Mouse (Mus musculus): ENCODE data around the gene Serbp1. TPM values are rescaled to one million over a fixed set of nuclear protein-coding genes. Genes with fewer than 3 reads are reported as not detected.

Serbp1 gene
- polyA plus RNA-seq, 1 experiment: 378 TPM

DNA sequence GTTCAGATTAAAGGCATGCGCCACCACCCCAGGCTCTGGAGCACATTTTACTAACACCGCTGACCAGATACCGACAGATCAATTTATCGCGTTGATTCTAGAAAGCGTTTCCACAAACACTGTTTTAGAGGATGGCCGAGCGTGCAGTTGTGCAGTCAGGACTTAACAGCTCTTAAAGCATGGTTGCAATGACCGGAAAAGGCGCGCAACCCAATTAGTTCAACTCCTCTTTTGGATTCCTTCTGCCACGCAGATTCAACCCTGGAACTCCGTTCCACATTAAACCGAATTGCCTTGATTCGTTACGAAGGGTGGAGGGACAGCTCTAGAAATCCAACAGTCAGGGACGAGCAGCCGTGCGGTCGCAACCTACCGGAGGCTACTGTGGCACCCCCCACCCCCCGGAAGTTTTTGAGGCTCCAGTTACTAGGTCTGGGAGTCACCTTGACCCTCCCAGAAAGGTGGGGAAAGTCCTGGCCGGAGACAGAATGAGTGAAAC, 28.2 kb downstream of the Serbp1 start:
- TF ChIP-seq POLR2A (IDR thresholded peaks at IDR 0.05; ENCODE audit: borderline replicate concordance, low read depth, low read length) (no peak), CTCF (IDR thresholded peaks at IDR 0.05; ENCODE audit: low read depth, low read length) (no peak)
- Histone ChIP-seq H3K27ac (ENCODE audit: insufficient read depth, low read depth, low read length) (peak overlapping the region; percentile 64), H3K4me1 (ENCODE audit: control insufficient read depth, insufficient read depth, low read length) (no peaks in the 10 kb centered on the region), H3K4me3 (ENCODE audit: insufficient read depth, low read length) (peak overlapping the region; percentile 81)

DNA sequence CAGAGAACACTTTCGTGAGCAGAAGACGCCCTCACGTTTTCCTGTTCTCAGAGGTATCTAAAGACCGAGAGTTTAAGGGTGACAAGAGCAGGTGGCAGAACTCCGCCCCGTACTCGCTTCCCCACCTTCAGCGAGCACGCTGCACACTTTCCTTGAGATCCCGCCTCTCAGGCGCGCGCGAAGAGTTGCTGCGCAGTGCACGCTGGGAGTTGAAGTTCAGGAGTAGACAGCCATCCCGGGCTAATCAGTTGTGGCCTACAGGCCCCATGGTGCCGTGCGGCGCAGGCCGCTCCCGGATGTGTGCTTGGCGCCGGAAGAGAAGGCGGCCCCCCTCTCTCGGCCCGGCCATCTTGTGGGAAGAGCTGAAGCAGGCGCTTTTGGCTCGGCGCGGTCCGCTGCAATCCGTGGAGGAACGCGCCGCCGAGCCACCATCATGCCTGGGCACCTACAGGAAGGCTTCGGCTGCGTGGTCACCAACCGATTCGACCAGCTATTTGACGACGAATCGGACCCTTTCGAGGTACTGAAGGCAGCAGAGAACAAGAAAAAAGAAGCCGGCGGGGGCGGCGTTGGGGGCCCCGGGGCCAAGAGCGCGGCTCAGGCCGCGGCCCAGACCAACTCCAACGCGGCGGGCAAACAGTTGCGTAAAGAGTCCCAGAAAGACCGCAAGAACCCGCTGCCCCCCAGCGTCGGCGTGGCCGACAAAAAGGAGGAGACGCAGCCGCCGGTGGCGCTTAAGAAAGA, 28.9 kb downstream of the Serbp1 start:
- Histone ChIP-seq H3K4me3 (ENCODE audit: insufficient read depth, low read length) (peak overlapping the region; percentile 86), H3K4me1 (ENCODE audit: control insufficient read depth, insufficient read depth, low read length) (0 out of 2 replicates have a peak, but pooled peaks cover 2% of the 10 kb centered on the region), H3K27ac (ENCODE audit: insufficient read depth, low read depth, low read length) (peak overlapping the region; percentile 74)
- TF ChIP-seq CTCF (IDR thresholded peaks at IDR 0.05; ENCODE audit: low read depth, low read length) (no peak), POLR2A (IDR thresholded peaks at IDR 0.05; ENCODE audit: borderline replicate concordance, low read depth, low read length) (peak; percentile 69; the same call in 1 of the 2 replicates)

GRCm38 (mm10) chr6:67267408-67268244, 29.6 kb downstream of the Serbp1 start:
- Histone ChIP-seq H3K4me1 (ENCODE audit: control insufficient read depth, insufficient read depth, low read length) (0 out of 2 replicates have a peak, but pooled peaks cover 2% of the 10 kb centered on the region), H3K4me3 (ENCODE audit: insufficient read depth, low read length) (peak overlapping the region; percentile 86), H3K27ac (ENCODE audit: insufficient read depth, low read depth, low read length) (peak overlapping the region; percentile 74)
- TF ChIP-seq CTCF (IDR thresholded peaks at IDR 0.05; ENCODE audit: low read depth, low read length): no peak
- TF ChIP-seq POLR2A (IDR thresholded peaks at IDR 0.05; ENCODE audit: borderline replicate concordance, low read depth, low read length): no peak

DNA sequence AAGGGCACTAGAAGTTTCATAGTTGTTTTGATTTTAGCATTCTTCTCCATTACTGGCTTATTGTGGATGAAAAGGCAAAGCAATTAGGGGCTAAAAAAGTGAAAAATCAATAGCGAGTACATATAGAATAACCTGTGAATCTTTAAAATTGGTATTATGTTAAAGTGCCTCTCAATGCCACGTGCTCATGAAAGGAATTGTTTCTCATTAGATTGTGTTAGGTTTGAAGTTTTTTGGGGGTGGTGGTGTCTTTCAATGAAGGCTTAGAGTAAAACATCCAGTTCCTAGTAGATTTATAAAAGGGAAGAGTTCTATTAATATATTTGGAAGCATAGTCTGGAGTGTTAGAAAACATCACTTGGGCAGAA, 30.3 kb downstream of the Serbp1 start:
- Histone ChIP-seq H3K4me3 (ENCODE audit: insufficient read depth, low read length) (peak overlapping the region; percentile 86), H3K4me1 (ENCODE audit: control insufficient read depth, insufficient read depth, low read length) (0 out of 2 replicates have a peak, but pooled peaks cover 2% of the 10 kb centered on the region), H3K27ac (ENCODE audit: insufficient read depth, low read depth, low read length) (peak overlapping the region; percentile 74)
- TF ChIP-seq CTCF (IDR thresholded peaks at IDR 0.05; ENCODE audit: low read depth, low read length) (no peak), POLR2A (IDR thresholded peaks at IDR 0.05; ENCODE audit: borderline replicate concordance, low read depth, low read length) (no peak)

DNA sequence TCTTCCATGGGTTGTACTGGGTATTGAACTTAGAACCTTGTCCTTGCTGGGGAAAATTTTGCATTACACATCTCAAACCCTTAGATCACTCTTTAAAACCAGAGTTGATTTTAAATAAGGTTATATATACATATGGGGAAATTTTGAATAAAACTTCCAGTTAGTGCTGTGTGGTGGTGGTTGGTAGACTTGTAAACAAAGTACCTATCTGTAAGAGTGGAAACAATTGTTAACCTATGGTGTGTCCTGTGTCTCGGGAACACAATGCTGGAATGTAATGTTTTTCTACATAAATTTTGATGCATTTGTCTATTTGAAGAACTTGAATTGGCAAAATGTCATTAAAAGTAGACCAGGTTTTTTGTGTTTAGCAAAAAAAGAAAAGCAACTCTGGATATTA, 31.0 kb downstream of the Serbp1 start:
- no peak for TF ChIP-seq POLR2A (IDR thresholded peaks at IDR 0.05; ENCODE audit: borderline replicate concordance, low read depth, low read length)
- no peak for TF ChIP-seq CTCF (IDR thresholded peaks at IDR 0.05; ENCODE audit: low read depth, low read length)
- Histone ChIP-seq H3K27ac (ENCODE audit: insufficient read depth, low read depth, low read length) (no peak overlapping the region), H3K4me1 (ENCODE audit: control insufficient read depth, insufficient read depth, low read length) (0 out of 2 replicates have a peak, but pooled peaks cover 2% of the 10 kb centered on the region), H3K4me3 (ENCODE audit: insufficient read depth, low read length) (peak overlapping the region; percentile 15; the same call in 1 of the 2 replicates)

GRCm38 (mm10) chr6:67269459-67269858, 31.5 kb downstream of the Serbp1 start:
- Histone ChIP-seq H3K4me1 (ENCODE audit: control insufficient read depth, insufficient read depth, low read length) (peaks cover 5% of the 10 kb centered on the region), H3K4me3 (ENCODE audit: insufficient read depth, low read length) (peak overlapping the region; percentile 34), H3K27ac (ENCODE audit: insufficient read depth, low read depth, low read length) (no peak overlapping the region)
- no peak for TF ChIP-seq POLR2A (IDR thresholded peaks at IDR 0.05; ENCODE audit: borderline replicate concordance, low read depth, low read length)
- no peak for TF ChIP-seq CTCF (IDR thresholded peaks at IDR 0.05; ENCODE audit: low read depth, low read length)

GRCm38 (mm10) chr6:67277944-67278343, 40.0 kb downstream of the Serbp1 start:
- H3K4me3 ChIP-seq (ENCODE audit: insufficient read depth, low read length): no peak overlapping the region
- TF ChIP-seq CTCF (IDR thresholded peaks at IDR 0.05; ENCODE audit: low read depth, low read length): no peak
- no peak for TF ChIP-seq POLR2A (IDR thresholded peaks at IDR 0.05; ENCODE audit: borderline replicate concordance, low read depth, low read length)

GRCm38 (mm10) chr6:67281614-67282197, 43.7 kb downstream of the Serbp1 start:
- no peak overlapping the region for H3K27ac ChIP-seq (ENCODE audit: insufficient read depth, low read depth, low read length)
- no peaks in the 10 kb centered on the region for H3K4me1 ChIP-seq (ENCODE audit: control insufficient read depth, insufficient read depth, low read length)
- no peak for TF ChIP-seq POLR2A (IDR thresholded peaks at IDR 0.05; ENCODE audit: borderline replicate concordance, low read depth, low read length)
- H3K4me3 ChIP-seq (ENCODE audit: insufficient read depth, low read length): no peak overlapping the region

More at GRCm38 (mm10) chr6:67277944-67278343, 40.0 kb downstream of the Serbp1 start:
- Histone ChIP-seq H3K27ac (ENCODE audit: insufficient read depth, low read depth, low read length) (no peak overlapping the region), H3K4me1 (ENCODE audit: control insufficient read depth, insufficient read depth, low read length) (peaks cover 13% of the 10 kb centered on the region)

DNA sequence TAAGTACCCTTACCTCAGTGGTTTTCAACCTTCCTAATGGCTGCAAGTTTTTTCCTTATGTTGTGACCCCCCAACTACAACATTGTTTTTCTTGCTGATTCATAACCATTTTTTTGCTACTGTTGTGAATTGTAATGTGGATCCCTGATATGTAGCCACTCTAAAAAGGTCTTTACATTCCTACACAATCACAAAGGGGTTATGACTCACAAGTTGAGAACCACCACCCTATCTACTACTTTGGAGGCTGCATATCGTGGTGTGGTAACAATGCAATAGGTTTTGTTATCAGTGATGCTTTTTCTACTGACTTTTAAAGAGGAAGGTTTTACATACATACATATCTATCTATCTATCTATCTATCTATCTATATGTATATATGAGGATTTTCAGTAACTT, 44.9 kb downstream of the Serbp1 start:
- no peak overlapping the region for H3K27ac ChIP-seq (ENCODE audit: insufficient read depth, low read depth, low read length)
- TF ChIP-seq POLR2A (IDR thresholded peaks at IDR 0.05; ENCODE audit: borderline replicate concordance, low read depth, low read length): no peak
- TF ChIP-seq CTCF (IDR thresholded peaks at IDR 0.05; ENCODE audit: low read depth, low read length): no peak
- H3K4me3 ChIP-seq (ENCODE audit: insufficient read depth, low read length): no peak overlapping the region
- H3K4me1 ChIP-seq (ENCODE audit: control insufficient read depth, insufficient read depth, low read length): no peaks in the 10 kb centered on the region

Data from bone marrow macrophage, adult 2 months (primary cell).